Mouse (Mus musculus) lung, postnatal 0 days (tissue): ENCODE data around the gene Ly6g6c. TPM values are rescaled to one million over a fixed set of nuclear protein-coding genes. Genes with fewer than 3 reads are reported as not detected.

Experiments
- ATAC-seq: fragments of 200-750 bp; cut with Nextera tagmentation; 2 replicates; pipeline ENCODE4 v1.8.0; 2017; ENCODE audit warnings: moderate library complexity
- DNase-seq: peaks from one replicate; pipeline ENCODE4 v3.0.0-alpha.2; 2016; ENCODE audit warnings: low spot score
- H3K27ac ChIP-seq: fragments of 300-500 bp; sonication (generic); 2 replicates; pipeline ENCODE4 v1.5.1; 2014; ENCODE audit warnings: antibody characterized with exemption, mild to moderate bottlenecking, low read length, mixed read lengths
- H3K27me3 ChIP-seq: fragments of 300-500 bp; sonication (generic); replicated peaks from 2 replicates; pipeline ENCODE4 v1.6.1; 2014; ENCODE audit warnings: low read length, mixed read lengths; ENCODE audit not compliant: insufficient read depth
- H3K36me3 ChIP-seq: fragments of 300-500 bp; sonication (generic); 2 replicates; pipeline ENCODE4 v1.6.1; 2014; ENCODE audit warnings: low read length, mixed read lengths; ENCODE audit not compliant: insufficient read depth
- H3K4me1 ChIP-seq: fragments of 300-500 bp; sonication (generic); 2 replicates; pipeline ENCODE4 v1.6.1; 2014; ENCODE audit warnings: antibody characterized with exemption, low read depth, low read length, mixed read lengths; ENCODE audit not compliant: insufficient read depth
- H3K4me2 ChIP-seq: fragments of 300-500 bp; sonication (generic); replicated peaks from 2 replicates; pipeline ENCODE4 v1.6.1; 2014; ENCODE audit warnings: low read depth, mild to moderate bottlenecking, low read length, moderate library complexity, mixed read lengths
- H3K4me3 ChIP-seq: fragments of 300-500 bp; sonication (generic); 2 replicates; pipeline ENCODE4 v1.5.1; 2014; ENCODE audit warnings: low read depth, low read length
- H3K9ac ChIP-seq: fragments of 300-500 bp; sonication (generic); replicated peaks from 2 replicates; pipeline ENCODE4 v1.6.1; 2014; ENCODE audit warnings: low read depth, mild to moderate bottlenecking
- H3K9me3 ChIP-seq: fragments of 300-500 bp; sonication (generic); 2 replicates; pipeline ENCODE4 v1.6.1; 2016; ENCODE audit warnings: low read length, mixed read lengths
- CTCF ChIP-seq: IDR thresholded peaks from 2 replicates; pipeline ENCODE4 v1.5.1; 2016; ENCODE audit warnings: antibody characterized with exemption, mild to moderate bottlenecking
- EP300 ChIP-seq: IDR thresholded peaks from 2 replicates; pipeline ENCODE4 v1.6.1; 2016; ENCODE audit warnings: antibody characterized with exemption, mild to moderate bottlenecking, control low read depth
- WGBS: fragments of 180-500 bp; shearing (Covaris S2); extraction: QIAGEN DNeasy Blood & Tissue Kit; methylation state at CpG from one replicate; pipeline ENCODE4 v1.1.7; 2014; 5-methylcytosine and 5-hydroxymethylcytosine counted together
- polyA plus RNA-seq: library from polyadenylated mRNA; unstranded; fragments of >200 nt; fragmentation: Nextera tagmentation; extraction: Ambion mirVana; gene quantifications from 2 replicates; pipeline ENCODE4 v1.2.1, GENCODE M21; 2015

Gene Ly6g6c
- polyA plus RNA-seq, 1 experiment from 2014 or later: 4.9 TPM

- peaks cover 3% of the 10 kb centered on the region; the same call in 1 of the 2 replicates for H3K4me1 ChIP-seq
- no peak overlapping the region for H3K4me3 ChIP-seq
- H3K27ac ChIP-seq: no peak overlapping the region
- DNase-seq (no peak), ATAC-seq (no peak)
- no peak overlapping the region for H3K9ac ChIP-seq
- no peak overlapping the region for H3K4me2 ChIP-seq
- no peak for TF ChIP-seq CTCF
- no peak for TF ChIP-seq EP300
- no peaks in the 10 kb centered on the region for H3K27me3 ChIP-seq
- no peaks in the 10 kb centered on the region for H3K9me3 ChIP-seq
- 48% methylated on average over 4 of the region's 4 CpGs for WGBS
- no peaks in the 10 kb centered on the region for H3K36me3 ChIP-seq
These were observed 41.4 kb upstream of the Ly6g6c start for GRCm38 (mm10) chr17:35023756-35024155.

GRCm38 (mm10) chr17:35024261-35024660 lies 40.9 kb upstream of the Ly6g6c start:
- TF ChIP-seq EP300: no peak
- no peaks in the 10 kb centered on the region for H3K27me3 ChIP-seq
- DNase-seq: no peak
- no peak overlapping the region for H3K4me3 ChIP-seq
- no peak overlapping the region for H3K9ac ChIP-seq
- ATAC-seq: no peak
- H3K9me3 ChIP-seq: no peaks in the 10 kb centered on the region
- WGBS: 56% methylated on average over 12 of the region's 13 CpGs
- no peak overlapping the region for H3K27ac ChIP-seq
- H3K4me1 ChIP-seq: peaks cover 3% of the 10 kb centered on the region; the same call in 1 of the 2 replicates
- H3K36me3 ChIP-seq: no peaks in the 10 kb centered on the region
- H3K4me2 ChIP-seq: no peak overlapping the region

GRCm38 (mm10) chr17:35024691-35025488 lies 40.3 kb upstream of the Ly6g6c start:
- ATAC-seq (peak; percentile 20; the same call in 1 of the 2 replicates), DNase-seq (peak; percentile 42)
- H3K9me3 ChIP-seq: no peaks in the 10 kb centered on the region
- H3K36me3 ChIP-seq: no peaks in the 10 kb centered on the region
- H3K27ac ChIP-seq: no peak overlapping the region
- no peak overlapping the region for H3K9ac ChIP-seq
- WGBS: 65% methylated on average over 5 of the region's 10 CpGs
- TF ChIP-seq EP300 (0 out of 2 replicates have a peak, but pooled peaks have one; percentile 11), CTCF (no peak)
- no peak overlapping the region for H3K4me2 ChIP-seq
- no peaks in the 10 kb centered on the region for H3K27me3 ChIP-seq
- H3K4me3 ChIP-seq: no peak overlapping the region
- peaks cover 3% of the 10 kb centered on the region; the same call in 1 of the 2 replicates for H3K4me1 ChIP-seq

- H3K27ac ChIP-seq: no peak overlapping the region
- H3K27me3 ChIP-seq: no peaks in the 10 kb centered on the region
- no peak overlapping the region for H3K9ac ChIP-seq
- TF ChIP-seq EP300: no peak
- peaks cover 3% of the 10 kb centered on the region; the same call in 1 of the 2 replicates for H3K4me1 ChIP-seq
- no peak for ATAC-seq
- no peak for DNase-seq
- WGBS: 71% methylated on average over 4 of the region's 5 CpGs
- no peaks in the 10 kb centered on the region for H3K9me3 ChIP-seq
- H3K4me3 ChIP-seq: no peak overlapping the region
- no peak overlapping the region for H3K4me2 ChIP-seq
- H3K36me3 ChIP-seq: no peaks in the 10 kb centered on the region
These were observed 39.0 kb upstream of the Ly6g6c start for GRCm38 (mm10) chr17:35026206-35026605.

- TF ChIP-seq EP300: no peak
- no peak for TF ChIP-seq CTCF
- no peak within 1 kb of the TSS for H3K4me3 ChIP-seq
- peaks cover 3% of the 10 kb centered on the region; the same call in 1 of the 2 replicates for H3K4me1 ChIP-seq
- no peaks in the 10 kb centered on the region for H3K36me3 ChIP-seq
- WGBS: 54% methylated on average over 12 of the region's 13 CpGs
- DNase-seq: no peak
- H3K4me2 ChIP-seq: no peak within 1 kb of the TSS
- no peaks in the 10 kb centered on the region for H3K27me3 ChIP-seq
- H3K9ac ChIP-seq: no peak within 1 kb of the TSS
- no peak within 1 kb of the TSS for H3K27ac ChIP-seq
- no peak for ATAC-seq
- H3K9me3 ChIP-seq: no peaks in the 10 kb centered on the region
These were observed 37.7 kb upstream of the Ly6g6c start, which contains the start of gene Sapcd1 for GRCm38 (mm10) chr17:35027277-35028068. Sapcd1 (minus strand) TSS chr17:35028016.

GRCm38 (mm10) chr17:35028315-35028714 lies 36.9 kb upstream of the Ly6g6c start:
- no peak for TF ChIP-seq EP300
- TF ChIP-seq CTCF: no peak
- Histone ChIP-seq H3K4me3 (no peak overlapping the region), H3K4me2 (no peak overlapping the region), H3K9ac (no peak overlapping the region), H3K36me3 (no peaks in the 10 kb centered on the region), H3K9me3 (no peaks in the 10 kb centered on the region), H3K27me3 (no peaks in the 10 kb centered on the region), H3K4me1 (peaks cover 3% of the 10 kb centered on the region; the same call in 1 of the 2 replicates), H3K27ac (no peak overlapping the region)
- ATAC-seq (no peak), DNase-seq (no peak)
- 52% methylated on average over 2 of the region's 2 CpGs for WGBS
